Mouse (Mus musculus) spleen, adult 2 months (tissue): Measurements from ENCODE around the gene Fbxl5.

Experiments
- CTCF ChIP-seq: fragments of 200-500 bp; IDR thresholded peaks from 2 replicates; pipeline ENCODE4 v1.5.1; 2011; ENCODE audit warnings: mild to moderate bottlenecking, inconsistent platforms; ENCODE audit not compliant: insufficient read depth, insufficient read length, insufficient replicate concordance; ENCODE audit errors: extremely low read depth
- POLR2A ChIP-seq: fragments of 200-500 bp; IDR thresholded peaks from 2 replicates; pipeline ENCODE4 v1.6.1; 2011; ENCODE audit warnings: low read depth, low read length, inconsistent platforms

- TF ChIP-seq CTCF = no peak
- TF ChIP-seq POLR2A = no peak
Observed at GRCm38 (mm10) chr5:43744187-43744586, 77.3 kb downstream of the Fbxl5 start.
